Mouse (Mus musculus) kidney, adult 2 months (tissue): ENCODE measurements at regions not wholly inside any gene's neighbourhood (a gene's known extent, or its start where the extent isn't known, plus 50 kb on each side); places are given as distances from the start of the nearest gene placed in this dataset.

Source experiments
- CTCF ChIP-seq: fragments of 200-500 bp; conservative IDR thresholded peaks from 2 replicates; pipeline ENCODE4 v1.5.1; 2011; ENCODE audit warnings: low read depth, mild to moderate bottlenecking, control low read depth, low read length, moderate library complexity, mixed read lengths; ENCODE audit not compliant: insufficient read depth, insufficient read length
- POLR2A ChIP-seq: fragments of 200-500 bp; IDR thresholded peaks from one replicate; pipeline ENCODE4 v1.6.1; 2011; ENCODE audit warnings: low read depth, low read length, control low read depth

DNA sequence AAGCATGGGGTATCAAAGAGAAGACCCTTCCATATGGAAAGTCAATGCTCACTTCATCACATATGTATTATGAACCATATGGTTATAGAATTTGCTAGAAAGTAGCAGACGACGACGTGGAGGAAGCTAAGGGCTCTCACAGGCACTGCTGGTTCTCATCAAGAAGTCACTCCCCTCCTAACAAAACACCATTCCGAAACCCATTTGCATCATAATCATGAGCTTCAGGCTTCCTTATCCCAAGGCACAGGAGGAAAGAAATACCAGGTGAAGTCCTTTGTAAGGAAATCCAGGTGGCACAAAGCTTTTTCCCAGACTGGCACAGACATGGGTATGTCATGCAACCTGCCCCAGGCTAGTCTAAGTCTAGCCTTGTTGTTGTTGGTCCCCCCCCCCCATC, 513.1 kb downstream of the Kctd12 start:
- TF ChIP-seq POLR2A (no peak), CTCF (no peak)
